Mouse (Mus musculus) left cerebral cortex, postnatal 4 days (tissue): ENCODE results near the gene Snap25. TPM values are rescaled to one million over a fixed set of nuclear protein-coding genes. Genes with fewer than 3 reads are reported as not detected.

Source experiments
- DNase-seq: peaks from one replicate; pipeline ENCODE4 v3.0.0-alpha.2; 2022
- intact Hi-C: fragments of 180-260 bp; cut with DNase I; formaldehyde crosslinking; loops from one replicate; pipeline ENCODE4 v1.15.1; 2025
- total RNA-seq, 2 experiments: library from RNA; stranded (reverse); gene quantifications; 2 replicates each; pipeline ENCODE4 v1.2.3; 2021

The Snap25 gene
- total RNA-seq = 100 to 1,000 TPM; 526 to 550 TPM

GRCm38 (mm10) chr2:136713299-136713758 is at the start of gene Snap25:
Gene Snap25, plus strand, starts transcription at chr2:136713453.
- intact Hi-C loops = loop anchor here (5.0 to 10.0 kb wide), 2 partner anchors 36 to 171 kb away; partner anchors contain the start of gene AL731706.2
- peak; percentile 91 for DNase-seq

- intact Hi-C loops = no loop called here
These were observed 46.3 kb upstream of the Snap25 start for GRCm38 (mm10) chr2:136666951-136667350.

GRCm38 (mm10) chr2:136669183-136669582 is 44.1 kb upstream of the Snap25 start:
- DNase-seq = no peak

More at GRCm38 (mm10) chr2:136666951-136667350, 46.3 kb upstream of the Snap25 start:
- DNase-seq = no peak

GRCm38 (mm10) chr2:136669665-136670064 is 43.6 kb upstream of the Snap25 start:
- intact Hi-C loops = no loop called here
- no peak for DNase-seq

More at GRCm38 (mm10) chr2:136669183-136669582, 44.1 kb upstream of the Snap25 start:
- intact Hi-C loops = no loop called here

GRCm38 (mm10) chr2:136670539-136671271 is 42.5 kb upstream of the Snap25 start:
- intact Hi-C loops = no loop called here

GRCm38 (mm10) chr2:136674077-136674757 is 39.0 kb upstream of the Snap25 start:
- intact Hi-C loops = no loop called here
- DNase-seq = peak; percentile 39

More at GRCm38 (mm10) chr2:136670539-136671271, 42.5 kb upstream of the Snap25 start:
- DNase-seq = peak; percentile 69

- no peak for DNase-seq
- intact Hi-C loops = loop anchor here (5.0 kb wide), 2 partner anchors 36 to 189 kb away; partner anchors contain the start of gene Snap25
These were observed 37.1 kb upstream of the Snap25 start for GRCm38 (mm10) chr2:136676196-136676595.

GRCm38 (mm10) chr2:136676918-136677445 is 36.3 kb upstream of the Snap25 start:
- no peak for DNase-seq
- intact Hi-C loops = loop anchor here (5.0 kb wide), 2 partner anchors 35 to 190 kb away; partner anchors contain the start of gene Snap25

- intact Hi-C loops = loop anchor here (5.0 kb wide), 2 partner anchors 34 to 191 kb away; partner anchors contain the start of gene Snap25
- peak; percentile 46 for DNase-seq
These were observed 34.7 kb upstream of the Snap25 start for GRCm38 (mm10) chr2:136678321-136679161.

GRCm38 (mm10) chr2:136679280-136680221 is 33.7 kb upstream of the Snap25 start:
- peak; percentile 71 for DNase-seq
- intact Hi-C loops = loop anchor here (5.0 kb wide), 2 partner anchors 33 to 192 kb away; partner anchors contain the start of gene Snap25

- intact Hi-C loops = no loop called here
- DNase-seq = no peak
These were observed 30.9 kb upstream of the Snap25 start for GRCm38 (mm10) chr2:136682146-136682860.

GRCm38 (mm10) chr2:136686195-136686594 is 27.1 kb upstream of the Snap25 start:
- peak; percentile 70 for DNase-seq
- intact Hi-C loops = no loop called here

- intact Hi-C loops = no loop called here
These were observed 25.9 kb upstream of the Snap25 start for GRCm38 (mm10) chr2:136687316-136687715.

GRCm38 (mm10) chr2:136689476-136689875 is 23.8 kb upstream of the Snap25 start:
- intact Hi-C loops = no loop called here
- peak; percentile 61 for DNase-seq

More at GRCm38 (mm10) chr2:136687316-136687715, 25.9 kb upstream of the Snap25 start:
- DNase-seq = no peak

GRCm38 (mm10) chr2:136691681-136692080 is 21.6 kb upstream of the Snap25 start:
- intact Hi-C loops = no loop called here
- DNase-seq = no peak

- DNase-seq = no peak
- intact Hi-C loops = no loop called here
These were observed 13.6 kb upstream of the Snap25 start for GRCm38 (mm10) chr2:136699429-136700227.

GRCm38 (mm10) chr2:136703376-136703775 is 9.9 kb upstream of the Snap25 start:
- intact Hi-C loops = no loop called here
- no peak for DNase-seq
